Mouse (Mus musculus) adrenal gland, postnatal 36 days (tissue): ENCODE measurements around the gene Ndufa10. TPM values are rescaled to one million over a fixed set of nuclear protein-coding genes. Genes with fewer than 3 reads are reported as not detected.
"Not testable (repeated sequence)": the region's sequence is repeated elsewhere in the genome, so short reads cannot be mapped to it uniquely, and the experiment has no call there.

Experiments
- DNase-seq, 2 experiments: peaks; one replicate each; pipeline ENCODE4 v3.0.0; 2021; ENCODE audit warnings: mixed read lengths in 1 of 2
- long read RNA-seq, 2 experiments: library from polyadenylated mRNA; stranded (forward); transcript quantifications; one replicate each; pipeline ENCODE4 v2.0.0; 2021; ENCODE audit warnings: borderline sequencing depth in 2 of 2
- total RNA-seq, 2 experiments: library from RNA; stranded (reverse); gene quantifications; 2 replicates each; pipeline ENCODE4 v1.2.3; 2021

Ndufa10 gene
- total RNA-seq: 100 to 1,000 TPM; 385 to 397 TPM
- long read RNA-seq, experiment 1, transcript Ndufa10-201 (10 exons, 2,020 nt): major isoform, 454 of 507 reads
- long read RNA-seq, experiment 1, partial matches to known transcripts: 10 of 507 reads
- long read RNA-seq, experiment 1, other reads (novel, unspliced or antisense): 40 of 507 reads
- long read RNA-seq, experiment 2, transcript Ndufa10-201 (10 exons, 2,020 nt): major isoform, 178 of 202 reads
- long read RNA-seq, experiment 2, partial matches to known transcripts: 7 of 202 reads
- long read RNA-seq, experiment 2, other reads (novel, unspliced or antisense): 16 of 202 reads

DNA sequence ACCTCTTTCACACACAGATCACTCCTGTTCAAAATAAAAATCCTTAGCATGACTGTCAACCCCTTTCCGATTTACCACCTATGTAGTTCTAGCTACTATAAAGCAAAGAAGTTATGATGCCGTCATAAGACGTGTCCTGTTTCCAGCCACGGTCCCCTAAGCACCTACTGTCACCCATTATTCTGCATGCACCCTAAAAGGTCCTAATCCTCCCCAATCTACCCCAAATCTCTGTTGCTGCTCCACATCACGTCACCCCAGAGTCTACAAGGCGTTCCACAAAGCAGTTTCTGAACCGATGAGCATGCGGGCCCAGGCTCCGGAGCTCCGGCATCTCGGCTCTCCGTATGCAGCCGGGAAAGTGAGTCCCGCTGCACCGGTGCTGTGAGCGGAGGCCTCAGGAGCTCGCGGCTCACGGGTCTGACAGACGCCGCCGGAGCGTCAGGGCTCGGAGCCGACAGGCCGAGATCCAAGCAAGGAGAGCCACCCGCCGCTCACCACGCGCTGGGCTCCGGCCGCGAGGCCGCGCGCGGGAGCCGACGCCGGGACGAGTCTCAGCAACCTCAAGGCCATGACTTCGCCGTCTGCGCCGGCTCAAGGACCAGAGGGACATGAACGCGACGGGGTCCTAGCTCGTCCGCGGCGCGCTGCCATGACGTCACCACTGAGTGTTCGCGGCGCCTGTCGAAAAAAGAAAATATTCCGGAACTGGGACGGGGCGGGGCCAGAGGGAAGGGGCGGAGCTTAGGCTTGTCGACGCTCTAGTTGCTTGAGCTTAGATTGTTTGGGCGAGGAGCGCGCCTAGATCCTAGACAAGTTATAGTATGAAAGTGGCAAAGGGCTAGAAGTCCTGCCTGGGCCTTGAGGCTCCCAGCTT, at the start of gene Ndufa10:
Gene Ndufa10, minus strand, starts transcription at position 696 of the 877 bp plus-strand sequence.
- peak; percentile 94 to 96 for DNase-seq

DNA sequence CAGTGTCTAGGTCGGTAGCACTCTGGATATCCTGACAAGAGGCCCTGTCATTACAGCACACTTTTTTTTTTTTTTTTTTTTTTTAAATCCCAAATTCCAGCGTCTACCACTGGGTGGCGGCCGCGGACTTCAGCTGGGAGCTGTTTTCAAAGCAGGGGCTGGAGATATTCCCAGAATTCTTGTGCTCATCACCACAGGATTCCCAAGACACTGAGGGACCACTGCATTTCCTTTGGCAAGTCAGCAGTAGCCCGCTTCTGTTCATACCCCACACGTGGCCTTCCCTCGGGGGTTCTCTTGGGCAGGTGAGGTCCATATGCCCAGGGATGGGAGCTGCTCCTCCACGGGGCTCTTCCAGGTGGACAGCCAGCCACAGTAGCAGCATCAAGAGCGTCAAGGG, 47.7 kb upstream of the Ndufa10 start:
- DNase-seq: peak; percentile 25 to 50

DNA sequence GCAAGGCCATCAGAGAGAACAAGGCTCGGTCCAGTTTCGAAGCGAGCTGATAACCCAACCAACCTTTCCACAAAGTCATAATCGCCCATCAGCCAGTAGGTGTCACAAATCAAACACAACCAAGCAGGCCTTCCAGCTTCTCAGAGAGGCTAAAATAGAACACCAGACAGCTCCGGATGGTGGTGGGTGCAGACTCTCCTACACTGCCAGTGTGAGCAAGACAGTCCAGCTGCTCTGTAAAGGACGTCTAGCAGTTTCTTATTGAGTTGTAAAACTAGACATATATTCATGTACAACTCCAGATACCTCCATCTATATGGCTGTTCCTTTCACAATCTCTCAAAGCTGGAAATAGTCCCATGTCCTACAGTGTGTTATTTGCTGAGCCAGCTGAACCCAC, 45.4 kb upstream of the Ndufa10 start:
- no peak for DNase-seq

DNA sequence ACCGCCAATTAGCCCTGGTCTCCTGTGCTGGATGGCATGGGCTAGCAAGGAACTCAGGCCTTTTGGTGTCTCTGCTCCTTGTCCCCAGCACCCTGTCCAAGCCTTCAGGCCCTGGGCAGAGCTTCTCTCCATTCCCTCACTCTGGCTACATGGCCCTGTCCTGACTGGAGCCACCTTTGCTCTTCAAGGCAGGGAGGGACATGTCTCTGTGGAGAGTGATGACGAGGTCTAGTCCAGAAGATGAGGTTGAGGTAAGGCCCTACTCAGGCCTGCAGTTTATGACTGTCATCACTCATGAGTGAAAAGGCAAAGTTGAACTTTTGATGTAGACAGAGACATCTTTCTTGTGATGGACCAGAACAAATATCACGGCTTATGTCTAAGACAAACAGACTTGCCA, 44.9 kb upstream of the Ndufa10 start, which contains the start of gene Olfr1414:
Gene Olfr1414, minus strand, starts transcription at position 101 of the 400 bp plus-strand sequence.
- no peak for DNase-seq

DNA sequence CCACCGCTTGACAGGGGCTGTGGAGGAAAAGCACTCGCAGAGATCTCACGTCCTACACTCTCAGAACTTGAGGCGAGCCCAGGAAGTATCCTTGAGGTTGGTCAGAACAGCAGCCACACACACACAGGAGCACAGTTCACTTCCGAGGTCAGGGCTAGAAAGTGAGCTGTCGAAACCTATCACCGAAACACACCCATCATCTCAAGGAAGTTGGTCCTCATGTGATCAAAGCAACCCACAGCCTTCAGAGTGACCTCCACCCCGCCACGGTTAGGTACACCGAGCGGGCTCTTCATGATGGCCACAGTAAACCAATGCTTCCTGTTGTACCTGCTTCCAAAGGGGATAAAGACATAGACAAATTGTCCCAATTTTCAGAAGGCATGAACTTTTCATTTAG, 41.7 kb upstream of the Ndufa10 start:
- DNase-seq: peak in 1 of 2 experiments; percentile 2

DNA sequence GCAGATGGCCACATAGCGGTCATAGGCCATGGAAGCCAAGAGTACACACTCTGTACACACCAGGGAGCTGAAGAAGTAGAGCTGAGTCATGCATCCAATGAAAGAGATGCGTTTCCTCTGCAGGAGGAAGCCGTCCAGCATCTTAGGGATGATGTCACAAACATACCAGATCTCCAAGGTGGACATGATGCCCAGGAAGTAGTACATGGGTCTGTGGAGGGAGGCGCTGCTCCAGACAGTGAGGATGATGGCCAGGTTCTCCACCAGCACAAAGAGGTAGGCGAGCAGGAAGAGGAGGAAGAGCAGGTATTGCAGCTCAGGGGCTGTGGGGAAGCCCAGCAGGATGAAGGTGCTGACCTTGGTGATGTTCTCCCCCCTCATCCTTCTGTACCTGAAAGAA, 38.0 kb upstream of the Ndufa10 start:
- not testable (repeated sequence) for DNase-seq

DNA sequence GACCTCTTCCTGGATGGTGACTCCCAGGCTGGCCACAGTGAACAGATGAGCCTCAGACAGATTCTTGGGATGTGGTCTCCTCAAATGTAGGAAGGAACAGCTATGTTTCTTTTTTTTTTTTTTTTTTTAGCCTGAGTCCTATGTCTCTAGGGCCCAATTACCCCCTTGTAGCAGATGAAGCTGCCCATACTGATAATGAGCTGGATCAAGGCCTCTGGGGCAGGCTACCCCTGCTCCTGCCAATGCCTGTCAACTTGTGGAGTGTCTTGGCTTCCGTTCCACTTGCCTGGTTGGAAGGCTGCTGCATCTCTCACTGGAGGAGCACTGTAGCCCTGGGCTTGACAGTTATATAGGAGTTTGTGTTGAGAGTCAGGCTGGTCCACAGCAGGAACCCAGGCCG, 22.3 kb upstream of the Ndufa10 start, which contains the start of gene Olfr1415:
Gene Olfr1415, minus strand, starts transcription at position 101 of the 400 bp plus-strand sequence.
- DNase-seq: no peak

DNA sequence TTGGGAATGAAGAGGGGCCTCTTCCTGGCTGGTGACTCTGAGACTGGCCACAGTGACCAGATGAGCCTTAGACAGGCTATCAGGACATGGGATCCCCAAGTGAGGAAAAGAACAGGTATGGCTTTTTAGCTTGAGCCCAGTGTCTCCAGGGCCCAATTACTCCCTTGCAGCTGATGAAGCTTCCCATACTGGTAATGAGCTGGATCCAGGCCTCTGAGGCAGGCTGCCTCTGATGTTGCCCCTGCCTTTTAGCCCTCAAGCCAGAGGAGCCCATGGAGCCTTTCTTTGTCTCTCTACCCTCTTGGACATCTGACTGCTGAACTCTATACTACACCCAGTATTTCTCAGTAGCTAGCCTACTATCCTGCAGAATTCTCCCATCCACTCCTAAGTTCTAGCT, 11.4 kb upstream of the Ndufa10 start, which contains the start of gene Olfr1416:
Gene Olfr1416, minus strand, starts transcription at position 101 of the 400 bp plus-strand sequence.
- no peak for DNase-seq

DNA sequence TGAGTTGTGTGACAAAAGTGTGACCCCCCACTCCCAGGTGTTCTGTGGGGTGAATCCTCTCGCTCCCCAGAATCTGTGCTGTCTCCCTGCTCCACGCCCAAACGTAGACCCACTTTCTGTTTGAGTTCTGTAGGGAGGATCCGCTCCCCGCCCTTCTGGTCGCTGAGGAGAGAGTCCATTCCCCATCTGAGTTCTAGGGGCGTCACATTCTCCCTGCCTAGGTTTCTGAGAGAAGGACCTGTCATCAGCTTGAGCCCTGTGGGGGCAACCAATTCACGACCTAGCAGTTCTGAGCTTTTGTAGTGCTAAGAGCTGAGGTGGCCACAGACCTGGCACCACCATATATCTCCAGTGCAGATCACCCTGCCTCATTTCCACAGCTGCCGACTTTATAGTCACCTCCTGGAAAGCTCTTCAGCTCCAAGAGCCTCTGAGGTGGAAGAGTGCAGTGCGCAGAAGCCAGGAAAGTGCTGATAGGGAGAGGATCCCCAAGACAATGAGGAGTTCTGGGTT, 462 bp upstream of the Ndufa10 start:
- no peak for DNase-seq

DNA sequence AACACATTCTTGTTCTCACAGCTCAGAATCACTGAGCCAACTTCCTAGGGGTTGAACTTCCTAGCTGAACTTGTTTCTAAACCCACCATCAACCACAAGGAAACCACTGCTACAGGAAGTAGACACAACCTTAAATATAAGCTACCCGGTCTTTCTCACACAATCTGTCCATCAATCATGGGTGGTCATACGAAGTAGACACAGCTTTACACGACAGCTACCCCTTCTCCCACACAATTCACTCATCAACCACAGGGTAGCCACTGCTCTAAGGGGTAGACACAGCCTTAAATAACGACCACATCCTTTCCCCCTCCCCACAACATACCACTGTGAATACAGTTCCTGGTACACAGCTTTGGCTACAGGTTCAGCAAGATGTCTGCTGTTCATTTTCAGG, 4.8 kb downstream of the Ndufa10 start:
- no peak for DNase-seq

DNA sequence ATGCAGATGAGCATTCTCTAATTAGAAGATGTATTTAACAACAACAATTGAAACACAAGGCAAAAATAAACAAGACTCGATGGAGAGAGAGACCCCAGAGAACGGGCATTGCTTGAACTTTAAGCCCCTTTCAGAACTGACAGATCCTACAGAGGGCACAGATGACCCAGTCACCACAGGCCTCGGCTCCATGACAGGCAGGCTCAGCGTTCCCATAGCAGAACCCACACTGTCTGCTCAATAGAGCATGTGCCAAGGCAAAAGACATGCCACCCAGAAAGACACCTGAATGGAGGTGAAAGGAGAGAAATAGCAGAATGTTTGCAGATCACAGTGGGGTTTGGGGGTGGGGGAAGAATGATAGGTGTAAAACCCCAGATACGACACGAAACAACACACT, 15.2 kb downstream of the Ndufa10 start:
- DNase-seq: no peak

DNA sequence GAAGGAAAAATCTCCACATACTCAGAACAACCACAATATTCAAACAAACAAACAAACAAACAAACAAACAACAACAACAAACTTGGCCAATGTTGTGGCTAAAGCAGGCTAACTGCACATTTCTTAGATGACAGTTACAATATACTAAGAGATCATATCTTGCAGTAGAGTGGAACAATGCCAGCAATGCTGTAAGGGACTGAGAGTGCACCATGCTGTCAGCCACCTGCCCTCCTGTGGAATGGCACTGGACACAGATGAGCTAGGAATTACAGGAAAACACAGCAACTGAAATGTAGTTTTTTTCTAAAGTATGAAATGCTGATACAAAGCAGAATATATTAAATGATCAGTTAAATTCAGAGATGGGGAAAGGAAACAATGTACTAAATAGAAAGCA, 15.9 kb downstream of the Ndufa10 start:
- no peak for DNase-seq

DNA sequence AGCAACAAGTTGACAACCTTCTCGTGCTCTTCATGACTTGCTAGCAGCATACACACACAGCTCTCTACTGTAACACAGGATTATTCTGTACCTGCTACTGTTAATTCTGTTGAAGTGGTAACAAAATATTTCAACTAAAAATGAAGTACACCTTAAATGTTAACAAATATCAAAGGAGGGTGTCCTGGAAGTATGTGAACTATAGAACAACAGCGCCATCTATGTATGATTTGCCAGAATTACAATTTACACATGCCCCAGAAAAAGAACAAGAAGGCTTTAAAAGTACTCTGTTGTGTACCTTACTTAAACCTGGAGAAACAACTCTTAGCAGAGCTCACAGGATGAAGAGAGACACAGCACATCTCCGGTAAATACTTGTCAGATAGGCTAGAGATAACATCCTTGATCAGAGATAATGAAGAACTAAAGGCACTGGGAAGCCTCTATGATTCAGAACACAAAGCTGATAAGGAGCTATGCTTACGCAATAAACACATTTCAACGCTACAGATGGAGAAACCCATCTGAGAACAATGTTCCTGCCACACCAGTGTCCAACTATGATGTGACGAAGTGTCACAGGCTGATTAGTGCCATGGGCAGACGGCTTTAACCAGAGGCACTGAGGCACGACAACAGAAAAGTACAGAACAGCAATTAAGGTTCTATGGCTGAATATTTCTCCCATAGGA, 19.8 kb downstream of the Ndufa10 start:
- DNase-seq: peak; percentile 15 to 40

DNA sequence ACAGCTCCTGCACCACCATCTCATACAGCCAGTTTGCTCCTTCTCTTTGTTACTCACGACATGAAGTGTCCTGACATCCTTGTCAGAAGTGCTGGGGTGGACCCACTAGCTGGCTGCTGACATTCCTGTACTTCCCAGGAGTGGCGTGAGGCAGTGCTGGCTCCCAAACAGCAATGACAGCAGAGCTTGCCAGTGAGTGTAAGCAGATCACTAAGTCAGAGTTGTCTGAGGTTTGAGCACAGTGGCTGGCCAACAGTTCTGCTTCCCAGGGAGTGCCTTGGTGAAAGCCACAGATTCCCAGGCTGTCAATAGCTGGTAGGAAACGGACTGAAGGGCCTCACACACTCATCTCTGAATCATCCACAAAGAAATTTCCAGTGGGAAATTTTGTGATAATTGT, 25.4 kb downstream of the Ndufa10 start:
- DNase-seq: no peak

DNA sequence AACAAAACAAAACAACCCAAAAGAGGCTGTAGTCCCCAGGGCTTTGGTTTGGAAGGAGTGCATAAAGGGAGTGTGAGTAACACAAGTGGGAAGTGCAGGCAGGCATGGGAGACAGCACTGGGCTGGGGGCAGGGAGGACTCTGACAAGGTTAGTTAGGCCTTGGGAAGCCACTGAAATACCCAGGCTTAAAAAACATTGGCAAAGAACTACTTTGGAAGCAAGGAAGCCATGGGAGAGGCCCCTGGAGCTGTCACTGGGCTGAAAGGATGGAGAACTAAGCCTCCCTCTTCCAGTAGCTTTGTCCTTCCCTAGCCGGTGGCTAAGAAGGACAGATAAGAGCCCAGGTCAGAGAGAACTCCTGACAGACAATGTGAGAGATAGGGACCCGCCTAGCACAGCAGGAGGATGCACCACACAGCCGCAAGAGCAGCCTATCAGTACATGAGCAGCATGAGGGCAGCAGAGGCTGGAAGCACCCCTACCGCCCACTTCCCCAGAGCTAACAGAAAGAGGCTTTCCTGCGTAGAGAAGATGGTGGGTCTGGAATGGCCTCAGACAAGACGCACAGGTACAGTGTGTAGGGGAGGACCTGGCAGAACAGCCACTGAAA, 32.1 kb downstream of the Ndufa10 start:
- peak; percentile 77 to 79 for DNase-seq

DNA sequence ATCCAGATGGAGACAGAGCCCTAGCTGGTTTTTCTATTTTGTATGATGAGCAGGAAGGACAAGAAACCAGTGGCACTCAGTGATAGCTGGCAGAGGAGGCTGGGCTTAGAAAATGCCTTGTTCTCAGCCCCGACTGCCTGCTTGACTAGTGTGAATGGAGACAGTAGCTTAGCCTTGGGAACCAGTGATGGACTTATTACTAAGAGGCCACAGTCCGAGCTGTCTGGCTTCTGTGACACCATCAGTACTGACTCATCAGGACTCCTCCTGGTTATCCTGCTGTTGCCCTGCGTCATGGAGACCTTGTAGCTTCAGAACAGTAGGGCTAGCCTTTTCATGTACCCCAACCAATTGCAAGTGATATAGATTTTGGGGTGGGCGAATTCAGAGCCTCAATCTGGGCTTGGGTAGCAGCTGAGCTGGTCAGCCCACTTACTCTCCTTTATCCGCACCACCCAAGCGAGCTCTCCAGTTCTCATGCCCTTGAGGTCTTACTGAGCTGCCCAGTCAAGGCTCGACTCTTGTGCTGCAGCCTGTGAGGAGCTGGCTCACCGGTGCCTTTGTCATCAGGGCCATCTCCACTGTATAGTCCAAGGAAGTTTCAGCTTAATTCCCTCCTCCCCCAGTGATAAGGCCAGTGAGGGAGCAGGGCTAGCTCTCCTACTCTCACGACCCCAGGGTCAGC, 33.5 kb downstream of the Ndufa10 start:
- DNase-seq: peak; percentile 42 to 63

DNA sequence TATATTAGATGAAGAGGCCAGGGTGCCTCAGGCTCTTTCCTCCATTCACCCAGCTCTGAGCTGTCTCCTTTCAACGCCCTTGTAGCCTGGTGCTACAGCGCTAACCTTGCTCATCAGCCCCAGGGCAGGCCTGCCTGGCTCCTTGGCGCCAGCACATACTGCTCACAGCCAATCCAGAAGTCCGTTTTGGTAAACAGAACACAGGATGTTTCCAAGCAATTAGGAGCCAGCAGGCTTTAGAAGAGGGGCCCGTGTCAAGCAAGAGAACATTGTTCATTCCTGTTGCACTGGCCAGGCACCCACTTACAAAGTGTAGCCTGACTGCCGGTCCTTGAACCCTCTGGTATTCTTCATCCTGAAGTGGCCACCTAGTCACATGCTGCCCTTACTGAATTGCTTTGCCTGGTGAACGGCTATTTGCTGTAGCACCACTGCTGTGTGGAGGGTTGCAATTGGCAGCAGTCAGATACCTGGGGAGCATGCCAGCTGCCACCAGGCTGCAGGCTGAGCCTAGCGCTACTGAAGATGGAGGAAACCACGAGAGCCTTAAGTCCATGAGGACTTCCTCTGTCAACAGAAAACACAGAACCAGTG, 35.9 kb downstream of the Ndufa10 start:
- DNase-seq: peak; percentile 16 to 51

DNA sequence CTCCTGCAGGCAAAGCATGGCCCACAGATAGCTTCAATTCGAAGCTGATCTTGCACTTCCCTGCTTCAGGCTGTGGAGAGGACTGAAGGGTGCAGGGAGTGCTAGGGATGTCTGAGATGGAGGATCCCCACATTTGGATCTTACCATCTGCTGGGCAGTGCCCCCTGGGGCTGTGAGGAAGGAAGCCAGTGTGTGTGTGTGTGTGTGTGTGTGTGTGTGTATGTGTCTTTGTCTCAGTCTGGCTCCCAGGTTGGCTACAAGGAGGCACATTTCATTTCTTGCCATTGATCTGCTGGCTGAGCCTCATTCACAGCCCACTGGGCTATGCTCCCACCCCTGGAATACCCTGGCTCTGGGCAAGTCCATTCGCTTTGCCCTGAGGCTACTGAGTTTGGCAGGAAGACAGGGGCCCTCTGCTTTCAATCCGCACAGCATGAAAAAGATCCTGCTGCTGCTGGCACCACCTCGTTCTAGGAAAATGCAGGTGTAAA, 36.8 kb downstream of the Ndufa10 start:
- no peak for DNase-seq

DNA sequence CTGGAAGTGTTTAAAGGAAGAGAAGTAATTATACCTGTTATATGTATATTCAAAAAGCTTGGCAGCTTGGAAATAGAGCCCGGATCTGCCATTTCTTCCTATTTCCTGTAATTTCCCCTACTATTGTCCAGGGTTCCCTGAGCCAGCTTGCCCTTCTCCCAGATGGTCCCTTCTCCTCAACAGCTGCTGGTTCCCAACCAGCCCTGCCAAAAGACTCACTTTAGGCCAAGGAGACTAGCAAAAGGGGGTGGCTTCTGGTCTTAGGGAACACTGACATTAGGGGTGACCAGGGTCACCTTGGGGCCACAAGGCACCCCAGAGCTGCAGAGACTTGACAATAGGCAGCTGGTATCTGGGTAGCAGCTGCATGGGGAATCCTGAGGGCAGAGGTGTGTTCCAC, 38.7 kb downstream of the Ndufa10 start:
- DNase-seq: no peak

DNA sequence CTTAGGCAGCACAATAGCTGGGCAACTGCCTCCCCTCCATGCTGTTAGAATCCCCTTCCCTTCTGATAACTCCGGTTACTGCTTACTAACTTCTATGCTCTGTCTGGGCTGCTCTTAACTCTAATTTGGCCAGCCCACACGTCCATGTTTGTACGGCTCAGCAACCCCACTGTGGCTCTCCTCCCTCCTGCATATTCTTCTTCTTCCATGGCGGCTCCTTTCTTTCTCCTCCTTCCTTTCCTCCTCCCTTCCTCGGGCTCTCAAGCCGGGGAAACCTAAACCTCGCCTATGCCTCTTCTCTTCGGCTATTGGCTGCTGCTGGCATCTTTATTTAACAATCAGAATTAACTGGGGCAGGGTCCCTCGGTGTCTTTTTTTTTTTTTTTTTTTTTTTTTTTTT, 40.9 kb downstream of the Ndufa10 start:
- DNase-seq: no peak

DNA sequence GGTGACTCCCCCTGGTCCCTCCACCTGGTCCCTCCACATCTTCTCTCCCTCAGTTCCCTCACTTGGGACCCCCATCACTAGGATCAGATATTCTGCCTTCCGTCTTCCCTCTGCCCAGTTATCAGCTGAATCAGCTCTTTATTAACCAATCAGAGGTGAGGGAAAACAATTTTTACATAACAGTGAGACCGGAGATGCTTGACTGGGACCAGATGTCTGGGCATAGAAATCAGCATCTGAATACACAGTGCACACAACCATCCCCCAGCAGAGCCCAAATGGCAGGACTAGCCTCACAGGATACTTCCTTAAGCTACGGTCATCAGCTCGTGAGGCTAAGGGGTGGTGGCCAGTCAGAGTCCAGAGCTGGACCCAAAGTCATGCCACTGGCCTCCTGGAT, 41.6 kb downstream of the Ndufa10 start:
- DNase-seq: no peak
